In genomic region chr15:98985240-98985981, GRCm38 (mm10) we compare ENCODE assay signal across 8 mouse cellular contexts. TPM values are rescaled to one million over a fixed set of nuclear protein-coding genes. Genes with fewer than 3 reads are reported as not detected.
DNase-seq lines count a peak whose midpoint lies in the region; ATAC-seq lines count a peak whose summit lies in the region.

No protein-coding gene starts in this region.

- DNase-seq in 3134 (ENCODE audit: extremely low read depth, insufficient read length, low spot score) = peak; percentile 74
- peak; percentile 85 for DNase-seq in adrenal gland, postnatal 10 days
- peak; percentile 74 for DNase-seq in embryonic facial prominence, embryonic 11.5 days (ENCODE audit: low spot score)
- DNase-seq in heart, adult 11 months = peak; percentile 100
- DNase-seq in kidney, adult 11 months = peak; percentile 83
- peak; percentile 74 for DNase-seq in limb, embryonic 11.5 days (ENCODE audit: low spot score)
- DNase-seq in spleen, adult 18-20 months = peak; percentile 67 to 71

- H3K9me3 ChIP-seq in embryonic facial prominence, embryonic 11.5 days (replicated peaks; ENCODE audit: control insufficient read depth, low read length) = no peaks in the 10 kb centered on the region
- H3K9me3 ChIP-seq in limb, embryonic 11.5 days (ENCODE audit: control insufficient read depth, low read length) = no peaks in the 10 kb centered on the region
- no peaks in the 10 kb centered on the region for H3K9me3 ChIP-seq in midbrain, embryonic 12.5 days

- H3K27ac ChIP-seq in embryonic facial prominence, embryonic 11.5 days (replicated peaks; ENCODE audit: low read depth, low read length) = peak overlapping the region; percentile 68
- peak overlapping the region; percentile 71 for H3K27ac ChIP-seq in limb, embryonic 11.5 days (replicated peaks; ENCODE audit: low read depth, low read length)
- H3K27ac ChIP-seq in midbrain, embryonic 12.5 days (replicated peaks) = peak overlapping the region; percentile 96

- ATAC-seq in embryonic facial prominence, embryonic 11.5 days (replicated peaks; ENCODE audit: insufficient number of reproducible peaks, low FRiP score, low TSS enrichment, low read depth) = peak; percentile 61
- ATAC-seq in limb, embryonic 11.5 days (ENCODE audit: insufficient number of reproducible peaks, low FRiP score, low TSS enrichment, low read depth) = peak; percentile 66
- peak; percentile 42; the same call in 1 of the 2 replicates for ATAC-seq in midbrain, embryonic 12.5 days (ENCODE audit: low FRiP score, low read depth)

- no peaks in the 10 kb centered on the region; the same call in 1 of the 2 replicates for H3K4me1 ChIP-seq in embryonic facial prominence, embryonic 11.5 days (ENCODE audit: control insufficient read depth, insufficient read depth, low read length)
- H3K4me1 ChIP-seq in limb, embryonic 11.5 days (ENCODE audit: control insufficient read depth, insufficient read depth, low read length) = peaks cover 16% of the 10 kb centered on the region; the same call in 1 of the 2 replicates
- peaks cover 80% of the 10 kb centered on the region for H3K4me1 ChIP-seq in midbrain, embryonic 12.5 days

- H3K36me3 ChIP-seq in embryonic facial prominence, embryonic 11.5 days (replicated peaks; ENCODE audit: control insufficient read depth, insufficient read depth, low read depth, low read length) = no peaks in the 10 kb centered on the region
- no peaks in the 10 kb centered on the region for H3K36me3 ChIP-seq in limb, embryonic 11.5 days (ENCODE audit: control insufficient read depth, insufficient read depth, low read length)
- no peaks in the 10 kb centered on the region for H3K36me3 ChIP-seq in midbrain, embryonic 12.5 days

- H3K4me3 ChIP-seq in embryonic facial prominence, embryonic 11.5 days (ENCODE audit: low read depth, low read length) = peak overlapping the region; percentile 39
- peak overlapping the region; percentile 35 for H3K4me3 ChIP-seq in limb, embryonic 11.5 days (ENCODE audit: low read depth, low read length)
- H3K4me3 ChIP-seq in midbrain, embryonic 12.5 days = peak overlapping the region; percentile 54

- H3K27me3 ChIP-seq in embryonic facial prominence, embryonic 11.5 days (ENCODE audit: control insufficient read depth, insufficient read depth, low read length) = no peaks in the 10 kb centered on the region
- H3K27me3 ChIP-seq in limb, embryonic 11.5 days (ENCODE audit: control insufficient read depth, insufficient read depth, low read length) = no peaks in the 10 kb centered on the region
- H3K27me3 ChIP-seq in midbrain, embryonic 12.5 days = no peaks in the 10 kb centered on the region

- 4% methylated on average over 29 of the region's 29 CpGs for WGBS in embryonic facial prominence, embryonic 11.5 days
- WGBS in limb, embryonic 11.5 days = 7% methylated on average over 29 of the region's 29 CpGs
- 1% methylated on average over 29 of the region's 29 CpGs for WGBS in midbrain, embryonic 12.5 days

- H3K9ac ChIP-seq in embryonic facial prominence, embryonic 11.5 days (replicated peaks; ENCODE audit: low read length) = peak overlapping the region; percentile 53
- H3K9ac ChIP-seq in limb, embryonic 11.5 days (ENCODE audit: low read length) = peak overlapping the region; percentile 69
- H3K9ac ChIP-seq in midbrain, embryonic 12.5 days (replicated peaks) = peak overlapping the region; percentile 71

- peak overlapping the region; percentile 39 for H3K4me2 ChIP-seq in embryonic facial prominence, embryonic 11.5 days (ENCODE audit: low read depth, low read length)
- peak overlapping the region; percentile 63 for H3K4me2 ChIP-seq in limb, embryonic 11.5 days (ENCODE audit: low read depth, severe bottlenecking)
- H3K4me2 ChIP-seq in midbrain, embryonic 12.5 days (replicated peaks) = peak overlapping the region; percentile 57

RNA-seq across cellular contexts. Expression of gene Tuba1a, which starts 31.9 kb away (rescaled TPM):
- 100 to 1,000 TPM; 202 to 313 TPM for total RNA-seq in adrenal gland, postnatal 10 days (2021)
- polyA plus RNA-seq in embryonic facial prominence, embryonic 11.5 days (2014; fragmentation: Nextera tagmentation; extraction: Ambion mirVana) = 3,177 and 3,658 TPM in 2 replicates
- polyA plus RNA-seq in limb, embryonic 11.5 days (2014; fragmentation: Nextera tagmentation; extraction: Ambion mirVana) = 1,453 and 1,516 TPM in 2 replicates
- 9,394 and 9,642 TPM in 2 replicates for polyA plus RNA-seq in midbrain, embryonic 12.5 days (2016; fragmentation: Nextera tagmentation; extraction: Ambion mirVana)

RNA-seq across cellular contexts. Expression of gene Gm49450, which starts 32.1 kb away (rescaled TPM):
- total RNA-seq in adrenal gland, postnatal 10 days (2021) = not detected
- not detected in 2 replicates for polyA plus RNA-seq in embryonic facial prominence, embryonic 11.5 days (2014; fragmentation: Nextera tagmentation; extraction: Ambion mirVana)
- not detected in 2 replicates for polyA plus RNA-seq in limb, embryonic 11.5 days (2014; fragmentation: Nextera tagmentation; extraction: Ambion mirVana)
- not detected in 2 replicates for polyA plus RNA-seq in midbrain, embryonic 12.5 days (2016; fragmentation: Nextera tagmentation; extraction: Ambion mirVana)

RNA-seq across cellular contexts. Expression of gene Tuba1c, which starts 44.3 kb away (rescaled TPM):
- total RNA-seq in adrenal gland, postnatal 10 days (2021) = 100 to 1,000 TPM; 144 to 176 TPM
- 132 and 138 TPM in 2 replicates for polyA plus RNA-seq in embryonic facial prominence, embryonic 11.5 days (2014; fragmentation: Nextera tagmentation; extraction: Ambion mirVana)
- polyA plus RNA-seq in limb, embryonic 11.5 days (2014; fragmentation: Nextera tagmentation; extraction: Ambion mirVana) = 146 and 157 TPM in 2 replicates
- 73.7 and 79.3 TPM in 2 replicates for polyA plus RNA-seq in midbrain, embryonic 12.5 days (2016; fragmentation: Nextera tagmentation; extraction: Ambion mirVana)

RNA-seq across cellular contexts. Expression of gene Tuba1b, which starts 51.0 kb away (rescaled TPM):
- 100 to 1,000 TPM; 329 to 414 TPM for total RNA-seq in adrenal gland, postnatal 10 days (2021)
- polyA plus RNA-seq in embryonic facial prominence, embryonic 11.5 days (2014; fragmentation: Nextera tagmentation; extraction: Ambion mirVana) = 2,291 and 2,381 TPM in 2 replicates
- 2,238 and 2,358 TPM in 2 replicates for polyA plus RNA-seq in limb, embryonic 11.5 days (2014; fragmentation: Nextera tagmentation; extraction: Ambion mirVana)
- 1,566 and 1,635 TPM in 2 replicates for polyA plus RNA-seq in midbrain, embryonic 12.5 days (2016; fragmentation: Nextera tagmentation; extraction: Ambion mirVana)

Comparison
In these comparisons a context has a peak if more than half of its experiments do, and no peak if none do; other contexts are left out.
1. Peak in every context shown above with its lines: DNase-seq, ATAC-seq, H3K4me3 ChIP-seq and H3K27ac ChIP-seq.